Mouse (Mus musculus) embryonic facial prominence, embryonic 12.5 days (tissue): ENCODE data around the gene Napsa. TPM values are rescaled to one million over a fixed set of nuclear protein-coding genes. Genes with fewer than 3 reads are reported as not detected.

ENCODE experiments used
- ATAC-seq: fragments of 200-750 bp; cut with Nextera tagmentation; 2 replicates; pipeline ENCODE4 v1.8.0; 2017; ENCODE audit not compliant: insufficient number of reproducible peaks, insufficient read depth, low FRiP score, low TSS enrichment
- H3K27ac ChIP-seq: fragments of 300-500 bp; sonication (generic); 2 replicates; pipeline ENCODE4 v1.5.1; 2016; ENCODE audit warnings: mild to moderate bottlenecking
- H3K27me3 ChIP-seq: fragments of 300-500 bp; sonication (generic); 2 replicates; pipeline ENCODE4 v1.6.1; 2016; ENCODE audit warnings: mild to moderate bottlenecking, moderate library complexity
- H3K36me3 ChIP-seq: fragments of 300-500 bp; sonication (generic); 2 replicates; pipeline ENCODE4 v1.6.1; 2016; ENCODE audit warnings: mild to moderate bottlenecking
- H3K4me1 ChIP-seq: fragments of 300-500 bp; sonication (generic); 2 replicates; pipeline ENCODE4 v1.6.1; 2016
- H3K4me2 ChIP-seq: fragments of 300-500 bp; sonication (generic); replicated peaks from 2 replicates; pipeline ENCODE4 v1.6.1; 2016; ENCODE audit warnings: mild to moderate bottlenecking, moderate library complexity
- H3K4me3 ChIP-seq: fragments of 300-500 bp; sonication (generic); 2 replicates; pipeline ENCODE4 v1.5.1; 2016; ENCODE audit warnings: mild to moderate bottlenecking
- H3K9ac ChIP-seq: fragments of 300-500 bp; sonication (generic); 2 replicates; pipeline ENCODE4 v1.6.1; 2016; ENCODE audit warnings: mild to moderate bottlenecking, moderate library complexity
- H3K9me3 ChIP-seq: fragments of 300-500 bp; sonication (generic); 2 replicates; pipeline ENCODE4 v1.6.1; 2016; ENCODE audit warnings: mild to moderate bottlenecking, moderate library complexity
- WGBS: fragments of 180-500 bp; shearing (Covaris S2); methylation state at CpG from one replicate; pipeline ENCODE4 v1.1.7; 2016; 5-methylcytosine and 5-hydroxymethylcytosine counted together
- microRNA-seq: library from miRNA; unstranded; fragments of <30 nt; microRNA quantifications from one replicate; pipeline ENCODE4, GENCODE M21; 2017
- polyA plus RNA-seq: library from polyadenylated mRNA; unstranded; fragments of >200 nt; fragmentation: Nextera tagmentation; extraction: Ambion mirVana; gene quantifications from 2 replicates; pipeline ENCODE4 v1.2.1, GENCODE M21; 2016

Napsa gene
- polyA plus RNA-seq, 1 experiment from 2014 or later: 1.1 TPM

GRCm38 (mm10) chr7:44624543-44624826 is 52.3 kb downstream of the Napsa start:
- Histone ChIP-seq H3K36me3 (no peaks in the 10 kb centered on the region), H3K4me3 (no peak overlapping the region), H3K9me3 (no peaks in the 10 kb centered on the region; the same call in 1 of the 2 replicates), H3K27me3 (no peaks in the 10 kb centered on the region), H3K4me2 (no peak overlapping the region), H3K4me1 (no peaks in the 10 kb centered on the region), H3K27ac (no peak overlapping the region), H3K9ac (no peak overlapping the region)
- no peak for ATAC-seq
- 90% methylated on average over 3 of the region's 3 CpGs for WGBS

- 68% methylated on average over 14 of the region's 14 CpGs for WGBS
- no peaks in the 10 kb centered on the region for H3K36me3 ChIP-seq
- no peak overlapping the region for H3K4me3 ChIP-seq
- no peak overlapping the region for H3K9ac ChIP-seq
- H3K27me3 ChIP-seq: no peaks in the 10 kb centered on the region; the same call in 1 of the 2 replicates
- no peaks in the 10 kb centered on the region for H3K4me1 ChIP-seq
- no peaks in the 10 kb centered on the region; the same call in 1 of the 2 replicates for H3K9me3 ChIP-seq
- H3K4me2 ChIP-seq: no peak overlapping the region
- H3K27ac ChIP-seq: no peak overlapping the region
- ATAC-seq: no peak
Measured at GRCm38 (mm10) chr7:44624828-44625227, 52.6 kb downstream of the Napsa start.

- ATAC-seq: no peak
- WGBS: 85% methylated on average over 13 of the region's 13 CpGs
- Histone ChIP-seq H3K4me1 (no peaks in the 10 kb centered on the region), H3K27ac (no peak overlapping the region), H3K27me3 (no peaks in the 10 kb centered on the region; the same call in 1 of the 2 replicates), H3K4me3 (no peak overlapping the region), H3K4me2 (no peak overlapping the region), H3K9me3 (no peaks in the 10 kb centered on the region; the same call in 1 of the 2 replicates), H3K36me3 (no peaks in the 10 kb centered on the region), H3K9ac (no peak overlapping the region)
Measured at GRCm38 (mm10) chr7:44625241-44626067, 53.3 kb downstream of the Napsa start.

GRCm38 (mm10) chr7:44626068-44626385 is 53.8 kb downstream of the Napsa start:
- no peak for ATAC-seq
- no peaks in the 10 kb centered on the region; the same call in 1 of the 2 replicates for H3K27me3 ChIP-seq
- no peak overlapping the region for H3K27ac ChIP-seq
- no peak overlapping the region for H3K4me2 ChIP-seq
- H3K9ac ChIP-seq: no peak overlapping the region
- H3K4me3 ChIP-seq: no peak overlapping the region
- H3K36me3 ChIP-seq: no peaks in the 10 kb centered on the region
- H3K4me1 ChIP-seq: no peaks in the 10 kb centered on the region
- 63% methylated on average over 1 of the region's 1 CpGs for WGBS
- H3K9me3 ChIP-seq: no peaks in the 10 kb centered on the region; the same call in 1 of the 2 replicates

- no peak overlapping the region for H3K4me3 ChIP-seq
- 85% methylated on average over 13 of the region's 13 CpGs for WGBS
Measured at GRCm38 (mm10) chr7:44626966-44627365, 54.8 kb downstream of the Napsa start.

GRCm38 (mm10) chr7:44628402-44629034 is 56.3 kb downstream of the Napsa start:
- Histone ChIP-seq H3K27me3 (peaks cover 4% of the 10 kb centered on the region), H3K27ac (no peak overlapping the region), H3K4me2 (no peak overlapping the region), H3K36me3 (no peaks in the 10 kb centered on the region), H3K4me1 (0 out of 2 replicates have a peak, but pooled peaks cover 2% of the 10 kb centered on the region), H3K4me3 (no peak overlapping the region), H3K9ac (no peak overlapping the region), H3K9me3 (no peaks in the 10 kb centered on the region)
- ATAC-seq: no peak
- WGBS: 84% methylated on average over 15 of the region's 15 CpGs

More at GRCm38 (mm10) chr7:44626966-44627365, 54.8 kb downstream of the Napsa start:
- Histone ChIP-seq H3K4me2 (no peak overlapping the region), H3K36me3 (no peaks in the 10 kb centered on the region), H3K9ac (no peak overlapping the region), H3K27me3 (no peaks in the 10 kb centered on the region; the same call in 1 of the 2 replicates), H3K27ac (no peak overlapping the region), H3K9me3 (no peaks in the 10 kb centered on the region; the same call in 1 of the 2 replicates), H3K4me1 (no peaks in the 10 kb centered on the region)
- ATAC-seq: no peak

- no peaks in the 10 kb centered on the region for H3K36me3 ChIP-seq
- no peak overlapping the region for H3K9ac ChIP-seq
- H3K4me1 ChIP-seq: 0 out of 2 replicates have a peak, but pooled peaks cover 2% of the 10 kb centered on the region
- peaks cover 13% of the 10 kb centered on the region for H3K27me3 ChIP-seq
- ATAC-seq: no peak
- 74% methylated on average over 13 of the region's 13 CpGs for WGBS
- no peaks in the 10 kb centered on the region for H3K9me3 ChIP-seq
- no peak overlapping the region for H3K4me3 ChIP-seq
- H3K27ac ChIP-seq: no peak overlapping the region
- H3K4me2 ChIP-seq: no peak overlapping the region
Measured at GRCm38 (mm10) chr7:44630437-44630836, 58.3 kb downstream of the Napsa start.

- H3K9ac ChIP-seq: no peak overlapping the region
- no peak for ATAC-seq
- H3K27me3 ChIP-seq: peaks cover 15% of the 10 kb centered on the region
- H3K4me1 ChIP-seq: 0 out of 2 replicates have a peak, but pooled peaks cover 2% of the 10 kb centered on the region
- H3K27ac ChIP-seq: no peak overlapping the region
- H3K36me3 ChIP-seq: no peaks in the 10 kb centered on the region
- WGBS: 20% methylated on average over 13 of the region's 13 CpGs
- H3K4me2 ChIP-seq: no peak overlapping the region
- H3K4me3 ChIP-seq: no peak overlapping the region
- no peaks in the 10 kb centered on the region for H3K9me3 ChIP-seq
Measured at GRCm38 (mm10) chr7:44632676-44633075, 60.5 kb downstream of the Napsa start.

- no peak overlapping the region for H3K4me2 ChIP-seq
- peaks cover 22% of the 10 kb centered on the region for H3K27me3 ChIP-seq
- H3K36me3 ChIP-seq: no peaks in the 10 kb centered on the region
- H3K27ac ChIP-seq: no peak overlapping the region
- no peak overlapping the region for H3K9ac ChIP-seq
- no peak for ATAC-seq
- no peak overlapping the region for H3K4me3 ChIP-seq
- H3K9me3 ChIP-seq: no peaks in the 10 kb centered on the region
- 15% methylated on average over 15 of the region's 15 CpGs for whole genome bisulfite sequencing
- H3K4me1 ChIP-seq: 0 out of 2 replicates have a peak, but pooled peaks cover 2% of the 10 kb centered on the region
Measured at GRCm38 (mm10) chr7:44633407-44633806, 61.2 kb downstream of the Napsa start.

Small RNAs within 50 kb of the gene (microRNA-seq; reads per million reads assigned to microRNA genes)
- 0.73 reads per million for gene Mir7053

Other genes starting within 250 kb of the Napsa start
- 2.9 and 3.3 TPM in 2 replicates for gene Syt3, start 188.3 kb upstream of the Napsa start, polyA plus RNA-seq
- gene 1700008O03Rik, start 186.6 kb upstream of the Napsa start, polyA plus RNA-seq: 0.86 and 1.1 TPM in 2 replicates
- 2.3 and 2.6 TPM in 2 replicates for gene Lrrc4b, start 143.4 kb upstream of the Napsa start, polyA plus RNA-seq
- 0.42 and 0.71 TPM in 2 replicates for gene Aspdh, start 107.0 kb upstream of the Napsa start, polyA plus RNA-seq
- 80.4 and 85.6 TPM in 2 replicates for gene Josd2, start 104.4 kb upstream of the Napsa start, polyA plus RNA-seq
- gene Emc10, start 75.9 kb upstream of the Napsa start, polyA plus RNA-seq: 121 and 124 TPM in 2 replicates
- gene Fam71e1, start 75.8 kb upstream of the Napsa start, polyA plus RNA-seq: 20.2 and 22.5 TPM in 2 replicates
- gene Mybpc2, start 47.7 kb upstream of the Napsa start, polyA plus RNA-seq: 0.06 TPM in 2 replicates
- 0.10 TPM in 1 of 2 replicates, not detected in the other for gene Spib, start 40.3 kb upstream of the Napsa start, polyA plus RNA-seq
- gene Pold1, start 23.5 kb upstream of the Napsa start, polyA plus RNA-seq: 125 and 130 TPM in 2 replicates
- gene Nr1h2, start 18.4 kb upstream of the Napsa start, polyA plus RNA-seq: 68.1 and 68.6 TPM in 2 replicates
- 0.70 and 0.79 TPM in 2 replicates for gene Kcnc3, start 18.3 kb downstream of the Napsa start, polyA plus RNA-seq
- gene Myh14, start 98.5 kb downstream of the Napsa start, polyA plus RNA-seq: 6.5 and 6.8 TPM in 2 replicates
- gene Izumo2, start 136.4 kb downstream of the Napsa start, polyA plus RNA-seq: not detected in 2 replicates
- gene Vrk3, start 176.0 kb downstream of the Napsa start, polyA plus RNA-seq: 36.4 and 36.7 TPM in 2 replicates
- 2.3 and 2.6 TPM in 2 replicates for gene Zfp473, start 178.7 kb downstream of the Napsa start, polyA plus RNA-seq
- 102 and 104 TPM in 2 replicates for gene Nup62, start 243.7 kb downstream of the Napsa start, polyA plus RNA-seq
- 1.2 and 2.5 TPM in 2 replicates for gene Il4i1, start 244.0 kb downstream of the Napsa start, polyA plus RNA-seq
- 5.3 and 5.8 TPM in 2 replicates for gene Atf5, start 244.3 kb downstream of the Napsa start, polyA plus RNA-seq